Mouse (Mus musculus) liver, postnatal 0 days (tissue): ENCODE measurements around the gene Tmem269. TPM values are rescaled to one million over a fixed set of nuclear protein-coding genes. Genes with fewer than 3 reads are reported as not detected.

ENCODE experiments used
- ATAC-seq: fragments of 200-750 bp; cut with Nextera tagmentation; 2 replicates; pipeline ENCODE4 v1.8.0; 2017; ENCODE audit warnings: mild to moderate bottlenecking, moderate library complexity
- DNase-seq: peaks from one replicate; pipeline ENCODE4 v3.0.0-alpha.2; 2016
- H3K27ac ChIP-seq: fragments of 300-500 bp; sonication (generic); 2 replicates; pipeline ENCODE4 v1.5.1; 2014; ENCODE audit warnings: antibody characterized with exemption, moderate library complexity, mild to moderate bottlenecking, low read depth
- H3K27me3 ChIP-seq: fragments of 300-500 bp; sonication (generic); 2 replicates; pipeline ENCODE4 v1.6.1; 2014; ENCODE audit warnings: low read length, control low read depth, mixed read lengths; ENCODE audit not compliant: insufficient read depth
- H3K36me3 ChIP-seq: fragments of 300-500 bp; sonication (generic); replicated peaks from 2 replicates; pipeline ENCODE4 v1.6.1; 2014; ENCODE audit warnings: mild to moderate bottlenecking, control low read depth, low read length, moderate library complexity, mixed read lengths; ENCODE audit not compliant: insufficient read depth
- H3K4me1 ChIP-seq: fragments of 300-500 bp; sonication (generic); 2 replicates; pipeline ENCODE4 v1.6.1; 2014; ENCODE audit warnings: antibody characterized with exemption, mild to moderate bottlenecking, control low read depth; ENCODE audit not compliant: insufficient read depth
- H3K4me2 ChIP-seq: fragments of 300-500 bp; sonication (generic); 2 replicates; pipeline ENCODE4 v1.6.1; 2014; ENCODE audit warnings: low read depth, mild to moderate bottlenecking, low read length, moderate library complexity, mixed read lengths
- H3K4me3 ChIP-seq: fragments of 300-500 bp; sonication (generic); 2 replicates; pipeline ENCODE4 v1.5.1; 2014; ENCODE audit warnings: low read depth, low read length
- H3K9ac ChIP-seq: fragments of 300-500 bp; sonication (generic); replicated peaks from 2 replicates; pipeline ENCODE4 v1.6.1; 2014; ENCODE audit warnings: mild to moderate bottlenecking, moderate library complexity
- H3K9me3 ChIP-seq: fragments of 300-500 bp; sonication (generic); 2 replicates; pipeline ENCODE4 v1.6.1; 2016; ENCODE audit warnings: mild to moderate bottlenecking, control low read depth, low read length, mixed read lengths
- CTCF ChIP-seq: sonication (generic); IDR thresholded peaks from 2 replicates; pipeline ENCODE4 v1.5.1; 2016; ENCODE audit warnings: antibody characterized with exemption, low read depth
- EP300 ChIP-seq: IDR thresholded peaks from 2 replicates; pipeline ENCODE4 v1.6.1; 2016; ENCODE audit warnings: antibody characterized with exemption, low read depth, mild to moderate bottlenecking
- WGBS: fragments of 180-500 bp; shearing (Covaris S2); extraction: QIAGEN DNeasy Blood & Tissue Kit; methylation state at CpG from one replicate; pipeline ENCODE4 v1.1.7; 2014; ENCODE audit not compliant: insufficient replicate concordance; 5-methylcytosine and 5-hydroxymethylcytosine counted together
- polyA plus RNA-seq: library from polyadenylated mRNA; unstranded; fragments of >200 nt; fragmentation: Nextera tagmentation; extraction: Ambion mirVana; gene quantifications from 2 replicates; pipeline ENCODE4 v1.2.1, GENCODE M21; 2015

Gene Tmem269
- polyA plus RNA-seq, 1 experiment from 2014 or later, result not detected

DNA sequence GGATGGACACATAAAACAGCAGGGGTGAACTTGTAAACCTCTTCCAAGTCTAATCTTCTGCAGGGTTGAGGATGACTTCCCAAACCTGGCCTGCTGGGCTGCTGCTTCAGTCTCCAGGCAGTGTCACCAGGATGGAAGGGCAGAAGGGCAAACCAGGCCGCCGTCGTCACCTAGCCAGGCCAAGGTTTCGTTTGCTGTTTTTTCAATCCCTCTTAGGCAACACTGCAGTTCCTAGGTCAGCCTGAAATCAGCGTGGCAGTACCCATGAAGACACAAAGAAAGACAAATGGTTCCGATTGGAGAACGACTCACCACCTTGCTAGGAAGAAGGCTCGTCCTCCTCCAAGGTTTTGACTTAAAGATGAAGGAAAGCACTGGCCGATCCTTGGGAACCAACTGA lies 7.7 kb upstream of the Tmem269 start:
- WGBS, result 73% methylated on average over 9 of the region's 9 CpGs
- no peaks in the 10 kb centered on the region for H3K9me3 ChIP-seq
- no peak overlapping the region for H3K4me3 ChIP-seq
- H3K4me2 ChIP-seq, result no peak overlapping the region
- H3K9ac ChIP-seq, result no peak overlapping the region
- H3K27ac ChIP-seq, result peak overlapping the region; percentile 71
- DNase-seq, result peak; percentile 64
- ATAC-seq, result peak; percentile 72
- TF ChIP-seq CTCF (peak; percentile 58), EP300 (no peak)
- H3K27me3 ChIP-seq, result no peaks in the 10 kb centered on the region
- peaks cover 3% of the 10 kb centered on the region; the same call in 1 of the 2 replicates for H3K4me1 ChIP-seq
- peaks cover 20% of the 10 kb centered on the region; the same call in 1 of the 2 replicates for H3K36me3 ChIP-seq

DNA sequence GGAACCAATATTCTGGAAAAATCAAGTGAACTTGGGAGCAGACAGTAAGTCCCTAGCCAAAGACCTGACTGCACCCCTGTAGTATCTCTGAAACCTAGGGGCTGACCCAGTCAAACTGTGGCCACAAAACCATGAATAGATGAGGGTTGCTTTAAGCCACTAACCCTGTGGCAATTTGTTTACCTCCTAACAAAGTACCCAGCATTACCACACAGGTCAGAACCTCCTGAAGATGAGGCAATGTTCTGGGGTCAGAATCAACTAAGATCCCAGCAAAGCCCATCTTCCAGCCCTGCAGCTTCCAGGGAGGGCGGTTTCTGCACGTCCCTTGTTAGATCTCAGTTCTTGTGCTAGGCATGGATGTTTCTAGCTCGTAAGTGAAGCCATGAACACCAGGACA lies 6.5 kb upstream of the Tmem269 start:
- no peak for TF ChIP-seq EP300
- no peak for TF ChIP-seq CTCF
- Histone ChIP-seq H3K4me3 (no peak overlapping the region), H3K9ac (no peak overlapping the region), H3K36me3 (peaks cover 20% of the 10 kb centered on the region; the same call in 1 of the 2 replicates), H3K27me3 (no peaks in the 10 kb centered on the region), H3K9me3 (no peaks in the 10 kb centered on the region), H3K4me2 (no peak overlapping the region), H3K27ac (peak overlapping the region; percentile 71), H3K4me1 (peaks cover 3% of the 10 kb centered on the region; the same call in 1 of the 2 replicates)
- ATAC-seq (peak; percentile 71), DNase-seq (no peak)
- WGBS, result 92% methylated on average over 3 of the region's 3 CpGs

DNA sequence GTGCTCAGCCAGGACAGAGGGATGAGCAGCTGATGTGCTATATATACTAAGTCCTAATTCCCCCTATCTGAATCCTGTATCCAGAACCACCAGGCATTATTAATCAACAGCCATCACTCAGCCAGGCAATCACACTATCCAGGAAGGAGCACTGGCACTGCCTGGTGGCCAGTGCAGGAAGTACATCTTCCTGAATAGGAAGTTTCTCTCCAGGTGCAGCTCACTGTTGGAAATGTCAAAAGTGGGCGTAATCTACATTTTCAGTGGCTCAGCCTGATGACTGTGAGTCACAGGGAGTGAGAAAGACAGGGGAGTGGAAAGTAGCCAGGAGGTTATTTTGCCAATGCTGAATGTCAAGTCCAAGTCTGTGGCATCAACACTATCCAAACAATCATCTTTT lies 5.7 kb upstream of the Tmem269 start:
- no peaks in the 10 kb centered on the region for H3K9me3 ChIP-seq
- no peak overlapping the region for H3K4me2 ChIP-seq
- no peak overlapping the region for H3K27ac ChIP-seq
- peak; percentile 58 for DNase-seq
- 70% methylated on average over 1 of the region's 1 CpGs for WGBS
- TF ChIP-seq EP300, result no peak
- peak; percentile 92 for TF ChIP-seq CTCF
- peaks cover 20% of the 10 kb centered on the region; the same call in 1 of the 2 replicates for H3K36me3 ChIP-seq
- peaks cover 3% of the 10 kb centered on the region; the same call in 1 of the 2 replicates for H3K4me1 ChIP-seq
- no peak overlapping the region for H3K9ac ChIP-seq
- no peaks in the 10 kb centered on the region for H3K27me3 ChIP-seq
- no peak overlapping the region for H3K4me3 ChIP-seq
- peak; percentile 56 for ATAC-seq

DNA sequence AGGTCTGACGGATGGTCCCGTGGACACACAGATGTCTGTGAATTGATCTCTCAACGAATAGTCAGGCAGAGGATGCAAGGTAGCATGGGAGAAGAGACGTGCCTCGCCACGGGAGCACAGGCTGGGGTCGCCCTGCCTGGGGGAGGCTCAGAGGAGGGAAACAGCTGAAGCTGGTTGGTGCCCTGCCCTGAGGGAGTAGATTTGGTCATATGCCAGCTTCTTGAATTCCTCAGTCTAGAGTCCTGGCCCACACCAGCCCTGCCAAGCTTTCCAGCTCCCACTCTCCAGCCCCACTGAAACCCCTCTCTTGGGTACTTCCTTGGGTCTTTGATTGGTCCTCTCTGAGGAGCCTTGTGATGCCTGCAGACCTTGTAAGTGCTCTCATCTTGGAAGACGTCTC lies 1.4 kb downstream of the Tmem269 start:
- ATAC-seq (no peak), DNase-seq (no peak)
- no peaks in the 10 kb centered on the region for H3K4me1 ChIP-seq
- no peaks in the 10 kb centered on the region for H3K9me3 ChIP-seq
- no peak for TF ChIP-seq CTCF
- no peak for TF ChIP-seq EP300
- no peaks in the 10 kb centered on the region for H3K36me3 ChIP-seq
- H3K9ac ChIP-seq, result no peak overlapping the region
- 68% methylated on average over 8 of the region's 8 CpGs for WGBS
- H3K4me3 ChIP-seq, result no peak overlapping the region
- H3K4me2 ChIP-seq, result no peak overlapping the region
- no peak overlapping the region for H3K27ac ChIP-seq
- H3K27me3 ChIP-seq, result no peaks in the 10 kb centered on the region

DNA sequence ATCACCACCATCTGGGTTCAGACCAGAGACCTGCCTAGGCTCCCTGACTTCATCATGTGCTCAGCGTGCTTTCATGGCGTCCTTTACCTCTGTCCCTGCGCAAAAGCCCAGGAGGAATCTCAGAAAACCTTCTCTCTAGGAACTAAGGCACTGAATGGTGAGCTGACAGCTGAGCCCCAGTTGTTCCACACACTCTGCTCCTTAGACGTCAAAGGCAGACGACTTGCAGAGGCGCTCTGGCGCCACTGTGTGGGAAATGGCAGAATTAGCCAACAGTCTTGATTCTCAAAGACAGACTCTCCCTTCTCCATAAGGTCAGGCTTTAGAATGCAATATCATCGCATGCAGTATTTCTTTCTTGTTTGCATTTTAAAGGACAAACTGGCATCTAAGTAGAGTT lies 13.3 kb downstream of the Tmem269 start:
- ATAC-seq (peak; percentile 62), DNase-seq (peak; percentile 76)
- Histone ChIP-seq H3K9me3 (no peaks in the 10 kb centered on the region), H3K36me3 (no peaks in the 10 kb centered on the region; the same call in 1 of the 2 replicates), H3K4me1 (no peaks in the 10 kb centered on the region), H3K4me2 (no peak overlapping the region), H3K27ac (no peak overlapping the region), H3K4me3 (no peak overlapping the region), H3K9ac (no peak overlapping the region), H3K27me3 (no peaks in the 10 kb centered on the region)
- 17% methylated on average over 8 of the region's 8 CpGs for WGBS
- peak; percentile 98 for TF ChIP-seq CTCF
- no peak for TF ChIP-seq EP300

DNA sequence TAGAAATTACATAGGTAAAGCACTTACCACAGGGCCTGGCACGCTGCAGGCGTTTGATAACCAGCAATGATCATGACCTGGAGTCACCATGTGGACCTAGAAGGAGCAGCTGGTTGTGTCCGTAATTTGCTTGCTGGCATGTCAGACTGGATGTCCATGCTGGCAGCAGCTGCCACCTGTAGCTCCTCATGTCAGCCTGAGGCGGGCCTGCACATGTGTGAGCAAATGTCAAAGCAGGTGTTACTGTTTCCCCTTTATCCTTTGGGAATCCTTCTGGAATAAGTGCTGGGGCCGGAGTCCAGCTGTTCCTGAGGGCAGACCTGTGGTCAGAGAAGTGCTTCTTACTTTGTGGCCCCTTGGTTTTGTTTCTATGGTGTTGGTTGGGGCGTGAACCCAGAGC lies 19.9 kb downstream of the Tmem269 start:
- H3K27ac ChIP-seq, result no peak overlapping the region
- DNase-seq, result no peak
- H3K36me3 ChIP-seq, result no peaks in the 10 kb centered on the region; the same call in 1 of the 2 replicates
- peaks cover 20% of the 10 kb centered on the region for H3K4me1 ChIP-seq
- no peak for TF ChIP-seq CTCF
- no peak for TF ChIP-seq EP300
- WGBS, result 85% methylated on average over 6 of the region's 6 CpGs
- H3K4me3 ChIP-seq, result no peak overlapping the region
- H3K27me3 ChIP-seq, result no peaks in the 10 kb centered on the region
- no peak for ATAC-seq
- no peaks in the 10 kb centered on the region for H3K9me3 ChIP-seq
- no peak overlapping the region for H3K9ac ChIP-seq
- no peak overlapping the region for H3K4me2 ChIP-seq
